Mouse (Mus musculus) kidney, postnatal 36 days (tissue): ENCODE measurements around the gene Gm36210.

ENCODE experiments used
- DNase-seq, 2 experiments: peaks; one replicate each; pipeline ENCODE4 v3.0.0; 2021 to 2022; ENCODE audit warnings: mixed read lengths in 2 of 2

Gene Gm36210

GRCm38 (mm10) chr7:4877226-4877625 lies 29.1 kb downstream of the Gm36210 start:
- DNase-seq, result no peak

- DNase-seq, result peak; percentile 93 to 96
Observed at GRCm38 (mm10) chr7:4876753-4877221, 29.5 kb downstream of the Gm36210 start, which contains the start of gene Isoc2a. Gene Isoc2a, plus strand, starts transcription at chr7:4877153.

- no peak for DNase-seq
Observed at GRCm38 (mm10) chr7:4870133-4870532, 36.2 kb downstream of the Gm36210 start, which contains the start of gene Isoc2b. Gene Isoc2b, minus strand, starts transcription at chr7:4870258.

GRCm38 (mm10) chr7:4866631-4867180 lies 39.6 kb downstream of the Gm36210 start:
- no peak for DNase-seq

GRCm38 (mm10) chr7:4865579-4866493 lies 40.5 kb downstream of the Gm36210 start:
- DNase-seq, result peak; percentile 97 to 98

- peak; percentile 74 to 77 for DNase-seq
Observed at GRCm38 (mm10) chr7:4865090-4865489, 41.2 kb downstream of the Gm36210 start.

GRCm38 (mm10) chr7:4864130-4864845 lies 42.0 kb downstream of the Gm36210 start:
- no peak for DNase-seq

GRCm38 (mm10) chr7:4863541-4864080 lies 42.7 kb downstream of the Gm36210 start:
- DNase-seq, result no peak

- peak; percentile 93 to 94 for DNase-seq
Observed at GRCm38 (mm10) chr7:4863041-4863440, 43.3 kb downstream of the Gm36210 start.

- DNase-seq, result peak; percentile 36 to 60
Observed at GRCm38 (mm10) chr7:4860926-4861325, 45.4 kb downstream of the Gm36210 start.

GRCm38 (mm10) chr7:4859418-4859978 lies 46.8 kb downstream of the Gm36210 start:
- no peak for DNase-seq

GRCm38 (mm10) chr7:4857321-4857720 lies 49.0 kb downstream of the Gm36210 start:
- peak in 1 of 2 experiments; percentile 35 for DNase-seq

GRCm38 (mm10) chr7:4856508-4856907 lies 49.8 kb downstream of the Gm36210 start:
- no peak for DNase-seq

GRCm38 (mm10) chr7:4853613-4854012 lies 52.7 kb downstream of the Gm36210 start:
- DNase-seq, result no peak

GRCm38 (mm10) chr7:4851315-4851688 lies 55.0 kb downstream of the Gm36210 start:
- no peak for DNase-seq

GRCm38 (mm10) chr7:4850621-4851314 lies 55.5 kb downstream of the Gm36210 start:
- no peak for DNase-seq

- DNase-seq, result no peak
Observed at GRCm38 (mm10) chr7:4849372-4849771, 56.9 kb downstream of the Gm36210 start.
